Mouse (Mus musculus) left cerebral cortex, adult 18-20 months (tissue): ENCODE data around the gene Smim13. TPM values are rescaled to one million over a fixed set of nuclear protein-coding genes. Genes with fewer than 3 reads are reported as not detected.
"Not testable (repeated sequence)": the region's sequence is repeated elsewhere in the genome, so short reads cannot be mapped to it uniquely, and the experiment has no call there.

ENCODE experiments used
- DNase-seq, 2 experiments: peaks; one replicate each; pipeline ENCODE4 v3.0.0; 2021 to 2022; ENCODE audit warnings: low spot score in 2 of 2, mixed read lengths in 1 of 2
- long read RNA-seq, 2 experiments: library from polyadenylated mRNA; stranded (forward); transcript quantifications; one replicate each; pipeline ENCODE4 v2.0.0; 2021
- total RNA-seq, 2 experiments: library from RNA; stranded (reverse); gene quantifications; 2 replicates each; pipeline ENCODE4 v1.2.3; 2021

The Smim13 gene
- 100 to 1,000 TPM; 176 to 180 TPM for total RNA-seq
- long read RNA-seq, experiment 1, full-length matches to known transcripts, result 240 of 273 reads
- long read RNA-seq, experiment 1, partial matches to known transcripts, result 24 of 273 reads
- long read RNA-seq, experiment 1, other reads (novel, unspliced or antisense), result 9 of 273 reads
- long read RNA-seq, experiment 2, full-length matches to known transcripts, result 154 of 167 reads
- long read RNA-seq, experiment 2, partial matches to known transcripts, result 8 of 167 reads
- long read RNA-seq, experiment 2, other reads (novel, unspliced or antisense), result 5 of 167 reads

DNA sequence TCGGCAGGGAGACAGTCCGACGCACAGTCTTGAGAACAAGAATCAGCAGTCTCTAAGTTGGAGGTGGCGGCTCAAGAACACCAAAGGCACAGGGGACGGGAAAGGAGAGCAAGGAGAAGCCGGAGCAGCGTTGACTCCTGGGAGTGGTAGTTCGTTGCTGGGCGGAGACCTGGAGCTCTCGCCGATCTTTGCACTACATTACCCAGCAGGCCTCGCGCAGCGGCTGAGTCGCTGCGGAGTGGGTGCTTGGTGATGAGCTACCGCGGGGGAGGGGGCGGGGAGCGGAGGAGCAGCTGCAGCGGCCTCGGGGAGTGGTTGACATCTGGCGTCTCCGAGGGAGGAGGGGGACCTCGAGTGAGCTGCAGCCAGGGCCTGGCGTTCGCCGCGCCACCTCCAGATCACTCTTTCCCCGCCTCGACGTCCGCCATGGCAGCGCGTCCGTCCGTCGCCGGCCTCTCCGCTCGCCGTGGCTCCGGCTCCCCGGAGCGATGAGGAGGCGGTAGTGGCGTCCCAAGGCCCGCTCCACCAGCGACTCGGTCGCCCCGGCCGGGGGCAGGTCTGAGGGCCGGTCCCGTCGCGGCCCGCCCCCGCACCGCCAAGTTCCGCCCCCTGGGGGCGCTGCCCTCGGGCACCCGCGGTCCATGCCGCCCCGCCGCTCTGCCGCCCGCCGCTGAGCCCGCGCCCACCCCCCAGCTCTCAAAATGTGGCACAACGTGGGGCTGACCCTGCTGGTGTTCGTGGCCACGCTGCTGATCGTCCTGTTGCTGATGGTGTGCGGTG, at the start of gene Smim13:
Gene Smim13 (plus strand): TSS at position 307 of the 780 bp plus-strand sequence.
- peak; percentile 94 to 97 for DNase-seq

DNA sequence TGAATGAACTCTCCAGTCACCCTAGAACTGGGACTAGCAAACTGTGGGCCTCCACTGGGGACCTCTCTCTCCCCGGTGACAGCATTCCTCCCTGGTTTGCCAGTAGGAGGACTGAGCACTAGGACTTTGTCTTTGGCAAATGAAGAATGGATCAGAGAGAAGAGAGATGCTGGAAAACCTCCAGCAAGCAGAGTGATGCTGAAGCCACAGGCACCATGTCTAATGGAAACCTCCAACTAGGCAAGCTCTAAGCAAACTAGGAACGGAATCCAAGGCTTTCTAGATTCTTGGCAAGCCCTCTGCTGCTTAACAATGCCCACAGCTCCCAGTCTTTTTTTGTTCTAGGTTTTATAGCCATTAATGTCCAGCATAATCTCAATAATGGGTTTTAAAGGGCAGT, 48.8 kb upstream of the Smim13 start:
- DNase-seq, result no peak

DNA sequence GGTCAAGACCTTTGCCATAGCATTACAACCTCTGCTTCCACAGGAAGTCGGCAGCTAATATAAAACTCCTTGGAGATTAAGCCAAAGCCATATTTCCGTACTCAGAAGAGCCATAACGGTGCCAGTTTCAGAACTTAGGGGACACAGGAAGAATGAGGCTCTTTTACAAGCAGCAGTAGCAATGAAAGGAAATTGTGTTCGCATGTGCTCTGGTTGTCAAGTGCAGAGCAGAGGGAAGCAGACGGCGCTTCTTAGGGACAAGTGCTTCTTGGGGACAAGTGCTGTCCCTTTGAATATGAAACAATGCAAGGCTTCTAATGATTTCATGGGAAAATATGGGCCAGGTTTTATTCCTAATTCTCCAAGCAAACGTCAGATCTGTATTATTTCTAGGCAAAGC, 46.4 kb upstream of the Smim13 start:
- no peak for DNase-seq

DNA sequence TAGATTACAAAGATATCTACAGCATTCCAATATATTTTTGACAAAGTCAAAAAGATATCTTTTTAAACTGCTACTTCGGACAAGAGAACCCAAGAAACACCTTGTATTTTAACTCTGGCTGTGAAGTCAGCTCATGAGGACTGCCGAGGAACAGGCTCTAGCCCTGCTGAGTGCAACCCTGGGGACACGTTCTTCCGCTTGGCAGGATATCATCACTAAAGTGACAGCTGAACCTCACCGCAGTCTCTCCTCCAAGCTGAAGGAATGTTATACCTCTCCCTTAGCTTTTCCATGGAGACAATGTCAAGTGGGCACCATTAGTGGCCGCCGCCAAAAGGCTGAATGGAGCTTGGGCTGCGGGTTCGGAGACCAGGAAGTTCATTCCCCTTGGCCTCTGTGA, 46.0 kb upstream of the Smim13 start:
- DNase-seq, result no peak

DNA sequence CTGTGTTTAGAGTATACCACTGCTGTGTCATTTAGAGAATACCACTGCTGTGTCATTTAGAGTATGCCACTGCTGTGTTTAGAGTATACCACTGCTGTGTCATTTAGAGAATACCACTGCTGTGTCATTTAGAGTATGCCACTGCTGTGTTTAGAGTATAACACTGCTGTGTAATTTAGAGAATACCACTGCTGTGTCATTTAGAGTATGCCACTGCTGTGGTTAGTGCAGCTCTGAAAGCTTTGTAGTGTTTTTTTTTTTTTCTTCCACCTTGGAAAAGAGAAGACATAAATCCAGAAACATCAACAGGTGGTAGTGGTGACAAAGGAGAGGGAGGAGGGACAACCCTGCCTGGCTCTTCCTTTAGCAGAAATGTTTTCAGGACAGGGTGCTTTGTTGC, 44.1 kb upstream of the Smim13 start:
- not testable (repeated sequence) for DNase-seq

DNA sequence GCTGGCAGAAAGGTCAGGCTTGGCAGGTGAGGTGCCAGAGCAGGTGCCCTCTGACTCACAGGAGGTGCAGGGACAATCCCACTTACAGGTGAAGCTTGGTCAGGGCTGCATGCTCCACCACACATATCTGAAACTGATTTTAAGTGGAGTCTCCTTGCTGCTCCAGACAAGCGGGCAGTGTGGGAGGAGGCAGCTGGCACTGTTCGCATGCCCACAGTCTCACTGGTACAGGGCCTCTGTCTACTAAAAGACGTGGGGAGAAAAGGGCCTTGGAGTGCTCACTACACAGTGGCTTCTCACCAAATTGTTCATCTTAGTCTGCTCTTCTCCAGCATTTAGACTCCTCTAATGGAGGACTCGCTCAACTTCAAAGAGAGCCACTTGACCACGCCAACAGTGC, 43.4 kb upstream of the Smim13 start:
- DNase-seq, result peak; percentile 46 to 65

DNA sequence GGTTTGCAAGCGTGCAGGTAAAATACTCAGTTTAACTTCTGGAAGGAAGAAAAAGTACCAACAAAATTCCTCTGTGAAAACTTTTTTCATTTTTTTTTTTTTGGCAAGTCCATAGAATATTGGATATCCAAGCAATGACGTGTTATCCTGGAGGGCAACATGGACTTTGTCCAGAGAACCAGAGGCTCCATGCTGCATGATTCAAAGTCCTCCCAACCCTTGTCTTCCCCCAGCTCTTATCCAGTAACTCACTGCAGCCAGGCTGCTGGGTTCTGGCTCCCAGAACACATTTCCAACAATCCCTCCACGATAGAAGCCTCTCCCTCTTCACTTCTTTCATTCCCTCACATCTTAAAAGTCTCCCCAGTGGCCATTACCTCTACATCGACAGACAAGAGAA, 38.4 kb upstream of the Smim13 start:
- DNase-seq, result no peak

DNA sequence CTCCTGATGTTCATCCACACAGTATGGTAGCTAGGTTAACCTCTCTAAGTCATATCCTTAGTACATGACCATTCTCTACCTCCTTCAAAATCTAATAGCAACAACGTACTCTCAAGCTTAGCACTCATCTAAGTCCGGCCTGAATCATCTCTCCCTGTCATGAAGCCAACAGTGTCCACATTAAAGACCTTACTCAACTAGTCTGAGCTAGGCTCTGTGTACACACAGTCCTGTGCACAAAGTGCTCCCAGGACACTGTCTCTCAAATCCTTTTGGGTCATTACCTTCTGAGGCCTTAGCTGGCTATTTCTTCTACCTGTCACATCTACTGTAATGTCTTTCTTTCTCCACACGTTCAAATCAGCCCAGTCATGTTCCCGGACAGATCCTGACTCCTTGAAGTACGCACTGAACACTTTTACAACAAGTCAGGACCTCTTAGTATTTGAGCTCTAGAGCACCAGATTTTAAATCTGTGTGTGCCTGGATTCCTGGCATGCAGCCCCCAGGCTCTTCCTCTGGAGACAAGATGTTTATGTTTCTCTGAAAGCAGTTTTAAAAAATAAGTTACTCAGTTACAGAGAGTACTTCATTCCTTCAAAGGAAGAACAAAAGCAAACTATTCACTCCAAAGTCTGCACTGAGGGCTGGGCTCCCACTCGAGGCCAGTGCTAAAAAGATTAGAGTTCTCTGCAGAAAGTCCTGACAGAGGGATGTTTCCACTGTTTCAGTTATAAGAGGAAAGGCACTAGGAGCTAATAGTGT, 36.9 kb upstream of the Smim13 start:
- no peak for DNase-seq

DNA sequence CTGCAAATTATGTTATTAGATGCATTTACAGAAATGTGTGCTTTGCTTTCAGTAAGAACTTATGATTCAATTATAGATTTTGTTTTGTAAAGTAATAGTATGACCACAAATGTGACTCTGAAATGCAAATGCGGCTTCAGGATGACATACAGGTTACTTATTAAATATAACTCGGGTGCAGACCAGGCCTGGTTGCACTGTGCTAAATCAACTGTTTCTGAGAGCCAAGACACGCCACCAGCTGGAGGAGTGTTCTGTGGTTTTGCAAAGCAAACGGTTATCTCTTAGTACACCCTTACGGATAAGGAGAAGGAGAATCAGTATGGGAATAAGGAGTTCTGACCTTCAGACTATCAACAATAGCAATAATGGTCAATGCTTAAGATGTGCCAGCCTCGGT, 34.0 kb upstream of the Smim13 start:
- DNase-seq, result no peak

DNA sequence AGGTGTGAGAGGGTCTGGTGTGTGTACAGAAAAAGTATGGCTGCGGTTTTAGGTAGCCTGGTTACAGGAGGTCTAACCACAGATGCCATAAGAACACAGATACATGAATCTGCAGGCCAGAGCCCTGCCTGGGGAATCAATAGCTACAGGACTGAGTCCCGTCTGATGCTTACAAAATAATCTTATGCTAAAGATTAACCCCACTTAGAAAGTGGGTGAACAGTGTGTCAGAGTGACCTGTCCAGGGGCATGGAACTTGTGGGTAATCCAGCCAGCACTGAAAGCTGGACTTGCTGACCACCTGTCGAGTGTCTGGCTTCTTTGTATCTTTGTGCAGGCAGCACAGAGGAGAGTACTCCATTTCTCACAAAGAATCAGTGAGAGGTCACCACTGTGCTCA, 33.4 kb upstream of the Smim13 start:
- no peak for DNase-seq

DNA sequence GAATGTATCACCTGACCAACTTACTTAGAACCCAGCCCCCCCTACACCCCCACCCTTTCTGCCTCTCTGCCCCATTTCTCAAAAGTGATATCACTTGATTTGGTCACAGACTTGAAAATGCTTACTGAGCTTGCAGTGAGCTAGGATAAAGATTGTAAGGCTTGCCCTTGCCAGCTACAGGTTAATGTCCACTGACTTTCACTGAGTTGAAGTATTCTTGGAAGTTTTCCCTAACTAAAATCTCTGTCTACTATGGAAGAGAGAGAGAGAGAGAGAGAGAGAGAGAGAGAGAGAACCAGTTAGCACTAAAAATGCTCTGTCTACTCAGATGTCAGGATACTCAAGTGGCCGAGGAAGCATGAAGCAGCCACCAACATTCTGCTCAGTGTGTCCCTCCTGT, 30.6 kb upstream of the Smim13 start:
- no peak for DNase-seq

DNA sequence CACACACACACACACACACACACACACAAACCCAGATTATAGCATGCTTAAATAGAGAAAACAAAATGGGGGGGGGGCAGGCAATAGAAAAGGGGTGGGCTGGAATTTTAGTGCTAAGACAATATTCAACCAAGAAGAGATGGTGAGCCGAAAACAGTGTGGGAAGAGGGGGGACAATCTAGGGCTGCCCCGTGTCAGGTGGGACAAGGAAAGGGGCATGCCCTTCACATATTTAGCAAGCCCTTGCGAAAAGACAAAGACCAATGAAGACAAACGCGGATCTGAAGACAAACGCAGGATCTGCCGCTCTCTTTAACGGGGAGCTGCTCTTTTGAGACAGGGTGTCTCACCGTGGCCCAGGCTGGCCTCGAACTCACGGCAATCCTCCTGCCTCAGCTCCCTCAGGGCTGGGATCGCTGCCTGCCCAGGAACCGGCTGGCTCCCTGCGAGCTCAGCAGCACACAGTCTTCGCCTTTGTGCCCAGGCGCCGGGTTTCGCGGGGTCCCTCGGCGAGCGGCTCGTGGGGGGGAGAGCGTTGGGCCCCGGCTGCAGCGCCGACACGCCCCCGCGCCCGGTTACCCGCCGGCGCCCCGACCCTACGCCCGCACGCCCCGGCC, 29.8 kb upstream of the Smim13 start:
- peak in 1 of 2 experiments; percentile 30 for DNase-seq

DNA sequence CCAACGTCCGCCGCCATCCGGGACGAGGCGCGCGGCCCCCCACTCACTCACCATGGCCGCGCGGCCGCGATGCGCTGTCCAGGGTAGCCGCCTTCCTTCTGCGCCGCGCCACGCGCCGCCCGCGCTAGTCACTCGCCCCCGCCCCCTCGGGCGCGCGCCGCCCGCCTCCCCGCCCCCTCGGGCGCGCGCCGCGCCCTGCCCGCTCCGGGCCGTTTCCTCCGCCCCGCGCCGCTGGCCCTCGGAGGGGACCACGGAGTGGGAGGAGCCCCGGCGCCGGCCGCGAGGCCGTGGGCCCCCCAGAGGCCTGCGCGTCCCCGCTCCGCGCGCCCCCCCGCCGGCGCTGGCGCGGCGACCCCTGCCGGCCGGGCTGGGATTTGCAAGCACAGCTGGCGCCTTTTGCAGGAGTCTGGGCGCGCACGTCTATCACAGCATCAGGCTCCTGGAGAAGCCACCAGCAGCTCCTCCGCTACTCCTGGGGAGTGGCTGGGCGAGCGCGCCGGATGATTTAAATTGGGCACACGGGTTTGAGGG, 29.3 kb upstream of the Smim13 start, which contains the start of gene Elovl2:
Gene Elovl2 (minus strand): TSS at position 102 of the 531 bp plus-strand sequence.
- peak; percentile 39 to 65 for DNase-seq

DNA sequence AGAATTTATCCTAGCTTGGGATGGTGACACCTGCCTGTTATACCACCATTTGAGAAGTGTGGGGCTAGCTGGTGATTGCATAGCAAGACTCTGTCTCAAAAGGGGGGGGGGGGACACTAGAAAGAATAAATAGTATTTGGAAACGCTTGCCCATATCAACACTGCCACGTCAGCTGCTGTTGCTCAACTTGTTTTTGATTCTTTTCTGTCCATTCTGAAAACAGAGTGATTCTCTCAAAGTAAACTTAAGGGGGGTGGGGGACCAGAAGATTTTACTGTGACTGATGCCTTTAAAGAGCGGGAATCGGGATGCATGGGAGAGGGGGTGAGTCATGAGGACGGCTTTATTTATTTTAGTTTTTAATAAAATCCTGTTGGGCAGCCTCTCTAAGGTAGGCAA, 23.1 kb upstream of the Smim13 start:
- no peak for DNase-seq

DNA sequence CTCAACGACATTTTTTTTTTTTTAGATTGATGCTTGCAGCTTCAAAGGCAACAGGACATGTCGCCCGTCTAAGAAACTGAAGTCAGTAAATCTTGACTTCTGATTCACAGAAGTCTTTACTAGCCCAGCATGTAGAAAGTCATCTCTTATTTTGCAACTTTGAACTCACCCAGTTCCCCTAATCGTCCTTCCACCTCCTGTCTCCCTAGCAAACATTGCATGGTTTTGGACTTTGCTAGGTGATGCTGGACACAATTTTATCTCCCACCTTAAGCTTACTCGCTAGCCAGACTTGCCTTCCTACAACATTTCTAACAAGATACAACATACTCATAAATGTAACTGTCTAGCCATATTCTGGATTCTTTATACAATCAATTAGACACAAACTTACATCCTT, 21.6 kb upstream of the Smim13 start:
- no peak for DNase-seq

DNA sequence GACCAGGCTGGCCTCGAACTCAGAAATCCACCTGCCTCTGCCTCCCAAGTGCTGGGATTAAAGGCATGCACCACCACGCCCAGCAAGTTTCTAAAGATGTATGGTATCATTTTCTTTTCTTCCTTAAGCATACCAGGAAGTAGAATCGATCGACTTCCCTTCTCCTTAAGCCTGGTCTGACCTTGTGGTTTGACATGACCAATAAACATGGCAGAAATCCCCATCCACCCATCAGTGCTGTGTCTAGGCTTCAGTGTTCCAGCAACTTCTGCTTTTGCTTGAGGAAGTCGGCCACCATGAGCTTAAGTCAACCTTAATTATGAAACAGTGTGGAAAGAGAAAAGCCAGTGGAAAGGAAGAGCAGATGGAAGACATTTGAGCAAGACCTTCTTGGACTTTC, 19.4 kb upstream of the Smim13 start:
- DNase-seq, result no peak

DNA sequence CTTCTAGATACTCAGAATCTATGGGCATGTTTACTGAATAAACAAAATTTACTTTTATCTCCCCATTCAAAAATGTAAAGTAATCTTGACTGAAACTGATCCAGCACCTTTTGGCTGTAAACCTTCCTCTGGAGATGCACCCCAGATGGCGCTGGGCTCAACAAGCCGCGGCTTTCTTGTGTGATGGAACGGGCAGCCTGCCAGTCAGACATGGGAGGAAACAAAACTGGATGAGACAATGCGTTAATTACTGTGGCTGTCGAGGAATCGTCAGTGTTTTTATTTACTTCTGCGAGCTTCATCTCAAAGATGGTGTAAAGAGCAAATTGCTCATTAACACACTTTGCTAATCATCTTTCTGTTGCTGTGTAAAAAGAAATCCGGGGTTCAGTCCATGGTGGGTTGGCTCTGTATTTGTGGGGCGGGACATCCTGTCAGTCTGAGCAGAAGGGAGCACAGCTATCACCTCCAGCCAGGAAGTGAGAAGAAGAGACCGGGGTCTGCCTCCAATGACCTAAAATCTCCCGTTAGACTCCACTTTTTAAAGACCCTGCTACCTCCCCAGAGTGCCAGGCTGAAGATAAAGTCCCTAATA, 18.2 kb upstream of the Smim13 start:
- peak; percentile 37 to 38 for DNase-seq

DNA sequence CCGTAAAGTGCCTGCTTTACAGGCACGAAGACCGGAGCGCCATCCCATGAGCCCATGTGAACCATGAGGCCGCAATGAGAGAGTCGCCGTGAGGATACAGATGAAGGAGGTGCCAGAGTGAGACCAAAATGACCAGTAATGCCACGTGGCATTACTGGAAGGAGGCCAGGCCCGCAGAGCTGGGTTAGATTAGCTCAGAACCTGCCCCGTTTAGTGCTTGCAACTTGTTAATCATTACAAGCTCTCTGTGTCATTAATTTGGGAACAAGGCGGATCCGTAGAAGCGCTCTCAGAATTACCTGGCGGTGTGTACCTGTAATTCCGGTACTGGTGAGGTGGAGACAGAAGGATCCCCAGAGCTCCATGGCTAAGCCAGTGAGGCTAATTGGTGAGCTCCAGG, 17.4 kb upstream of the Smim13 start:
- DNase-seq, result no peak

DNA sequence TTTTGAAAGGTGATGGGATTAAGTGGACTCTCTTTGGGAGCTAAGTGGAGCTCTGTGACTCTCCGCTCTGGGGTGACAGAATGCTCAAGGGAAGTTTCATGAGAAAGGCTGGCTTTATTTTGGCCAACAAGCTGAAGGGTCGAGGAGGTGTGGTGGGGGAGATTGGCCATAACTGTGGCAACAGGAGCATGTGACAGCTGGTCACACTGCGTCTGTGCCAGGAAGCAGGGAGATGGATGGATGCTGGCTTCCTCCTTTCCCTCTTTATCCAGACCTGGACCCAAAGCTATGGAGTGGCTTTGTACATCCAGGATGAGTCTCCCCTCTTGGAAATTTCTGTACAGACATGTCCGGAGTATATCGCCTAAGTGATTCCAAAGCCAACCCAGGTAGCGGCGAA, 16.4 kb upstream of the Smim13 start:
- DNase-seq, result no peak

DNA sequence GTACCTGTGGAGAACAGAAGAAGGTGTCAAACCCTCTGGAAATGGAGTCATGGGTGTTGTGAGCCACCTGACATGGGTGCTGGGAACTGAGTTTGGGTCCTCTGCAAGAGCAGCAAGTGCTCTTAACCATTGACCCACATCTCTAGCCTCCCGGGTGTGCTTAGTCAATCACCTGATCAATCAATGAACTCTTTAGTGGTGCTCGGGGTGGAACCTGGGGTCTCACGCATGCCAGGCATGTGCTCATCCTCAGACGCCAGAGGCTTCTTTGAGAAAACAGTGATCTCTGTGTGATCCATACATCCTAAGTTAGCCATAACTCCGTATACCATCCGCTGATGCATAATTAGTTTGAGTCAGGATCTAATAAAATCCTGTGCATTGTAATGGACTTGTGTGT, 14.5 kb upstream of the Smim13 start:
- DNase-seq, result no peak
